Mouse (Mus musculus): ENCODE measurements around the gene Pik3c2g.

DNA sequence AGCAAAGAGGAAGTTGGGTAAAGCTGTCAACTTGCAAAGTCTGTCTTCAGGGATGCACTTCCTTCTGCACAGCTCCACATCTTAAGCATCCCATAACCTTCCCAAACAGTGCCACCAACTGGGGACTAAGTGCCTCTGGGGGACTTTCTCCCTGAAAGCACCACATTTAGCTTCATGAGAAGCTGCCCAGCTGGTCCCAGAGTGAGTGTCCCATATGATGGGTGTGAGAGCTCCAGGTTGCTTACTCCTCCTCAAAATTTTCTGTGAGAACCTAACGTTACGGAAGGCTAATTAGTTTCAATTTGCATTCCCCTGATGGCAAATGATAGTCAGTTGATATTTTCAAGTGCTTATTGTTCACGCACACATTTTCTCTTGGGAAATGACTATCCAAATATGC lies 397.0 kb downstream of the Pik3c2g start:
- TF ChIP-seq POLR2A (IDR thresholded peaks at IDR 0.05; ENCODE audit: borderline replicate concordance, extremely low read depth, insufficient read depth, insufficient read length, poor library complexity, severe bottlenecking) = no peak
- no peak for TF ChIP-seq CTCF (IDR thresholded peaks at IDR 0.05; ENCODE audit: borderline replicate concordance, extremely low read depth, insufficient read depth, insufficient read length)

Measured in brain, embryonic 14.5 days (tissue).